Comparison of ENCODE assay signal across 8 mouse cellular contexts in genomic region chr2:166097443-166098291, GRCm38 (mm10). TPM values are rescaled to one million over a fixed set of nuclear protein-coding genes. Genes with fewer than 3 reads are reported as not detected.
A peak's percentile ranks its signal among the peaks of the same experiment; 100 is the strongest.
DNase-seq lines count a peak whose midpoint lies in the region; ATAC-seq and TF ChIP-seq lines count a peak whose summit lies in the region.

No protein-coding gene starts in this region.

- peaks cover 35% of the 10 kb centered on the region for H3K36me3 ChIP-seq in embryonic facial prominence, embryonic 14.5 days (ENCODE audit: control insufficient read depth, insufficient read depth, low read length)
- H3K36me3 ChIP-seq in neural tube, embryonic 15.5 days = peaks cover 13% of the 10 kb centered on the region

- TF ChIP-seq CTCF in layer of hippocampus, adult 2 months (conservative IDR thresholded peaks at IDR 0.05) = peak; percentile 66

- ATAC-seq in embryonic facial prominence, embryonic 14.5 days (ENCODE audit: low read depth) = no peak
- no peak for ATAC-seq in neural tube, embryonic 15.5 days (ENCODE audit: low FRiP score)

- no peak for DNase-seq in layer of hippocampus, adult 2 months (ENCODE audit: low spot score in 2 of 2)
- DNase-seq in layer of hippocampus, adult 9-11 months = no peak
- peak; percentile 63 for DNase-seq in NIH3T3 (ENCODE audit: low read depth)
- peak; percentile 78 for DNase-seq in embryonic facial prominence, embryonic 14.5 days (ENCODE audit: low spot score)
- DNase-seq in kidney, postnatal 10 days = peak; percentile 70
- DNase-seq in gastrocnemius, postnatal 4 days (ENCODE audit: low spot score in 2 of 2) = no peak
- no peak for DNase-seq in ovary, postnatal 36 days (ENCODE audit: low spot score)

- H3K9ac ChIP-seq in embryonic facial prominence, embryonic 14.5 days (ENCODE audit: low read depth, low read length) = no peak overlapping the region
- H3K9ac ChIP-seq in neural tube, embryonic 15.5 days (replicated peaks) = no peak overlapping the region

- no peaks in the 10 kb centered on the region for H3K27me3 ChIP-seq in embryonic facial prominence, embryonic 14.5 days (replicated peaks; ENCODE audit: control insufficient read depth, insufficient read depth, low read length)
- no peaks in the 10 kb centered on the region for H3K27me3 ChIP-seq in neural tube, embryonic 15.5 days (replicated peaks)

- peak overlapping the region; percentile 43; the same call in 1 of the 2 replicates for H3K27ac ChIP-seq in layer of hippocampus, adult 2 months
- H3K27ac ChIP-seq in embryonic facial prominence, embryonic 14.5 days (replicated peaks; ENCODE audit: low read depth, low read length) = 0 out of 2 replicates have a peak overlapping the region, but pooled peaks have one; percentile 11
- H3K27ac ChIP-seq in neural tube, embryonic 15.5 days (replicated peaks) = peak overlapping the region; percentile 38

- no peak overlapping the region for H3K4me3 ChIP-seq in layer of hippocampus, adult 2 months
- no peak overlapping the region for H3K4me3 ChIP-seq in embryonic facial prominence, embryonic 14.5 days (ENCODE audit: low read depth, low read length)
- H3K4me3 ChIP-seq in neural tube, embryonic 15.5 days (replicated peaks) = no peak overlapping the region

- no peak overlapping the region for H3K4me2 ChIP-seq in embryonic facial prominence, embryonic 14.5 days (ENCODE audit: low read depth, low read length)
- H3K4me2 ChIP-seq in neural tube, embryonic 15.5 days = no peak overlapping the region

- H3K9me3 ChIP-seq in embryonic facial prominence, embryonic 14.5 days (ENCODE audit: control insufficient read depth, low read length) = no peaks in the 10 kb centered on the region
- no peaks in the 10 kb centered on the region for H3K9me3 ChIP-seq in neural tube, embryonic 15.5 days (replicated peaks)

- 62% methylated on average over 16 of the region's 18 CpGs for WGBS in embryonic facial prominence, embryonic 14.5 days
- WGBS in neural tube, embryonic 15.5 days = 66% methylated on average over 18 of the region's 18 CpGs

- no peaks in the 10 kb centered on the region for H3K4me1 ChIP-seq in embryonic facial prominence, embryonic 14.5 days (ENCODE audit: control insufficient read depth, insufficient read depth, low read length)
- peaks cover 30% of the 10 kb centered on the region for H3K4me1 ChIP-seq in neural tube, embryonic 15.5 days

RNA-seq across cellular contexts. Expression of gene Sulf2, which starts 57.8 kb away (rescaled TPM):
- 100 to 1,000 TPM in 1 of 2 experiments, 10 to 100 TPM in 1; 93.2 to 114 TPM for total RNA-seq in layer of hippocampus, adult 2 months (2021)
- polyA plus RNA-seq in embryonic facial prominence, embryonic 14.5 days (2014; fragmentation: Nextera tagmentation; extraction: Ambion mirVana) = 139 and 160 TPM in 2 replicates
- 118 and 123 TPM in 2 replicates for polyA plus RNA-seq in neural tube, embryonic 15.5 days (2015; fragmentation: Nextera tagmentation; extraction: Ambion mirVana)
- total RNA-seq in gastrocnemius, postnatal 4 days (2021) = 10 to 100 TPM; 66.2 to 68.9 TPM

Comparison
In these comparisons a context has a peak if more than half of its experiments do, and no peak if none do; other contexts are left out.
1. DNase-seq: peak in NIH3T3 (single experiment), embryonic facial prominence, embryonic 14.5 days (single experiment) and kidney, postnatal 10 days (single experiment); none in layer of hippocampus, adult 2 months (0 of 2), layer of hippocampus, adult 9-11 months (single experiment), gastrocnemius, postnatal 4 days (0 of 2) and ovary, postnatal 36 days (single experiment).
2. Peak in every context shown above with its lines, with median percentiles within 50 percentile points of each other: H3K27ac ChIP-seq.